Mouse (Mus musculus): ENCODE measurements at regions not wholly inside any gene's neighbourhood (a gene's known extent, or its start where the extent isn't known, plus 50 kb on each side); places are given as distances from the start of the nearest gene placed in this dataset.

DNA sequence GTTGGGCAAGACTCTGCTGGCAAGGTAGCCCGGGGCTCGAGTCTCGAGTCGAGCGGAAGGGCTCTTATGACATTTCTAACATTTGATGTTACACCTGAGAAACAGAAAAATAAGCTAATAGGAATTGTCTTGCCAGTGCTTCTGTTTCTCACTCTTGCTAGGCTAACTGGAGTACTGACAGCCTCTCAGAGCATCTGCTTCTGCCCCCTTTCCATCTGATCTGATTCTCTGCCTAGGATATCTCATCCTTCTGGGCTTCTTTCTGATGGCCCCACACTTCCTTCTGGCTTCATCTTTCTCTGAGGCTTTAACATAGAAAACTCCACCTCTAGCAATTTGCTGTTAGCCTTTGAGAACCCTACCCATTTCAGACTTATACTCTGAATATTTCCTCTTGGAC lies 95.0 kb upstream of the Arhgef9 start:
- H3K27me3 ChIP-seq (ENCODE audit: control insufficient read depth, insufficient read depth, low read length, poor library complexity, severe bottlenecking): no peaks in the 10 kb centered on the region
- H3K36me3 ChIP-seq (ENCODE audit: control insufficient read depth, insufficient read depth, low read length, poor library complexity, severe bottlenecking): no peaks in the 10 kb centered on the region
- DNase-seq (ENCODE audit: low read depth, low spot score): no peak

DNA sequence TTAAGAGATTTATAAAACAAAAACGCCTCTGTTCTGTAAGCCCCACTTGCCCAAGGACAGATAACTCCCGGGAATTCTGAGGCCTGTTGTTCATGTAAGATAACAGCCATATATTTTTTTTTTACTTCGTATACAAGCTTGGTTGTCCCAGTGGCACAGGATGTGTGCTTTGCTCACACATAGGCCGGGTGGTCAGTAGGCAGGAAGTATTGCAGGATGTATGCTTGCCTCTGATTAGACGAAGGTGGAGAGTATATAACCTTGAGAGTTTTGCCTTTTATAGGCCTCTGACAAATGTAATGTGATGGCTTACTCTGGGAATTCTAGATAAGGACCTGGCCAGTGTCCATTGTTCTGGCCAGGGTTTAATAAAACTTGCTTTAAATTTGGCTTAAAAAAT lies 85.4 kb upstream of the Arhgef9 start:
- Histone ChIP-seq H3K27me3 (ENCODE audit: control insufficient read depth, insufficient read depth, low read length, poor library complexity, severe bottlenecking) (no peaks in the 10 kb centered on the region), H3K36me3 (ENCODE audit: control insufficient read depth, insufficient read depth, low read length, poor library complexity, severe bottlenecking) (no peaks in the 10 kb centered on the region)
- DNase-seq (ENCODE audit: low read depth, low spot score): no peak

DNA sequence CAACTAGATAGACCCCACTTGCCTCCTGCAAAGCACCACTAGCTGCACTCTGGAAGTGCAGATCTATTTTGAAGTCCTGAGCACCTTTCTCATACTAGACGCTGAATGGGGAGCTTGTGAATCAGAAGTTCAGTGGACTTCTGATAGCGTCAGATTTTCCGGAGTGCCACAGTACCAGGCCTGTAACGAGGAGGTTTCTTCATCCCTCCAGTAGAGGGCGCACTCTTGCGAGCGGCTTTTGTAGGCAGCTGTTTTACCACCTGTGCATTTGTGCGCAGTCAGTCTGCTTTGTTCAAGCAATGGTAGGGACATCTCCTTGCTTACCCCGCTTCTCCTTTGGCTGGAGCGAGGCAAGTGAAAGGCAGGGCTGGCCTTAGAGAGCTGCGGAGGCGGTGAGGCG lies 56.9 kb upstream of the Arhgef9 start:
- no peaks in the 10 kb centered on the region for H3K36me3 ChIP-seq (ENCODE audit: control insufficient read depth, insufficient read depth, low read length, poor library complexity, severe bottlenecking)
- no peaks in the 10 kb centered on the region for H3K27me3 ChIP-seq (ENCODE audit: control insufficient read depth, insufficient read depth, low read length, poor library complexity, severe bottlenecking)
- peak; percentile 0 for DNase-seq (ENCODE audit: low read depth, low spot score)
